Mouse (Mus musculus) cerebellum, postnatal 25 days (tissue): ENCODE results near the gene Mip.
"Not testable (repeated sequence)": the region's sequence is repeated elsewhere in the genome, so short reads cannot be mapped to it uniquely, and the experiment has no call there.

ENCODE experiments used
- DNase-seq, 2 experiments: peaks; one replicate each; pipeline ENCODE4 v3.0.0; 2021; ENCODE audit warnings: mixed read lengths in 2 of 2

The Mip gene

GRCm38 (mm10) chr10:128211390-128212108, 14.1 kb upstream of the Mip start, which contains the start of gene Spryd4:
Gene Spryd4, minus strand, starts transcription at chr10:128211807.
- DNase-seq: peak; percentile 90 to 95

GRCm38 (mm10) chr10:128212148-128212547, 13.5 kb upstream of the Mip start:
- no peak for DNase-seq

- DNase-seq: peak; percentile 77 to 83
These were observed 12.7 kb upstream of the Mip start for GRCm38 (mm10) chr10:128212871-128213323.

- DNase-seq: not testable (repeated sequence)
These were observed 11.5 kb upstream of the Mip start for GRCm38 (mm10) chr10:128214112-128214511.

GRCm38 (mm10) chr10:128214981-128215380, 10.7 kb upstream of the Mip start:
- DNase-seq: no peak

GRCm38 (mm10) chr10:128218387-128219117, 7.1 kb upstream of the Mip start:
- DNase-seq: no peak

- DNase-seq: no peak
These were observed 3.9 kb upstream of the Mip start for GRCm38 (mm10) chr10:128221533-128222286.

- no peak for DNase-seq
These were observed 574 bp upstream of the Mip start for GRCm38 (mm10) chr10:128225064-128225463.

- DNase-seq: no peak
These were observed 2.0 kb downstream of the Mip start for GRCm38 (mm10) chr10:128227592-128227991.

- no peak for DNase-seq
These were observed 2.4 kb downstream of the Mip start for GRCm38 (mm10) chr10:128228009-128228408.

GRCm38 (mm10) chr10:128230582-128230981, 4.9 kb downstream of the Mip start:
- no peak for DNase-seq

- no peak for DNase-seq
These were observed 5.5 kb downstream of the Mip start for GRCm38 (mm10) chr10:128231146-128231545.

GRCm38 (mm10) chr10:128231697-128232419, 6.2 kb downstream of the Mip start, which contains the start of gene Timeless:
Gene Timeless, plus strand, starts transcription at chr10:128232065.
- DNase-seq: peak; percentile 94 to 96

- peak; percentile 58 to 72 for DNase-seq
These were observed 6.9 kb downstream of the Mip start for GRCm38 (mm10) chr10:128232420-128232985.

GRCm38 (mm10) chr10:128236321-128236720, 10.7 kb downstream of the Mip start:
- DNase-seq: no peak

GRCm38 (mm10) chr10:128237807-128238480, 12.3 kb downstream of the Mip start:
- DNase-seq: peak; percentile 23 to 35

- DNase-seq: no peak
These were observed 13.5 kb downstream of the Mip start for GRCm38 (mm10) chr10:128239140-128239539.

GRCm38 (mm10) chr10:128240131-128240530, 14.5 kb downstream of the Mip start:
- DNase-seq: no peak

GRCm38 (mm10) chr10:128243252-128243651, 17.6 kb downstream of the Mip start:
- DNase-seq: no peak

- DNase-seq: no peak
These were observed 18.5 kb downstream of the Mip start for GRCm38 (mm10) chr10:128244121-128244520.

- no peak for DNase-seq
These were observed 21.5 kb downstream of the Mip start for GRCm38 (mm10) chr10:128247020-128247732.
